Mouse (Mus musculus) heart, adult 10 weeks (tissue): ENCODE measurements around the gene Gjb3. TPM values are rescaled to one million over a fixed set of nuclear protein-coding genes. Genes with fewer than 3 reads are reported as not detected.

Experiments used
- polyA plus RNA-seq: library from polyadenylated mRNA; stranded (reverse); fragments of 350-450 nt; fragmentation: Illumina TruSeq; extraction: RNeasy Lipid Tissue Mini Kit (QIAGEN cat#74804); gene quantifications from one replicate; pipeline ENCODE4 v1.2.3, GENCODE M21; 2014; ENCODE audit warnings: low read depth, low replicate concordance

Gjb3 gene
- not detected for polyA plus RNA-seq

DNA sequence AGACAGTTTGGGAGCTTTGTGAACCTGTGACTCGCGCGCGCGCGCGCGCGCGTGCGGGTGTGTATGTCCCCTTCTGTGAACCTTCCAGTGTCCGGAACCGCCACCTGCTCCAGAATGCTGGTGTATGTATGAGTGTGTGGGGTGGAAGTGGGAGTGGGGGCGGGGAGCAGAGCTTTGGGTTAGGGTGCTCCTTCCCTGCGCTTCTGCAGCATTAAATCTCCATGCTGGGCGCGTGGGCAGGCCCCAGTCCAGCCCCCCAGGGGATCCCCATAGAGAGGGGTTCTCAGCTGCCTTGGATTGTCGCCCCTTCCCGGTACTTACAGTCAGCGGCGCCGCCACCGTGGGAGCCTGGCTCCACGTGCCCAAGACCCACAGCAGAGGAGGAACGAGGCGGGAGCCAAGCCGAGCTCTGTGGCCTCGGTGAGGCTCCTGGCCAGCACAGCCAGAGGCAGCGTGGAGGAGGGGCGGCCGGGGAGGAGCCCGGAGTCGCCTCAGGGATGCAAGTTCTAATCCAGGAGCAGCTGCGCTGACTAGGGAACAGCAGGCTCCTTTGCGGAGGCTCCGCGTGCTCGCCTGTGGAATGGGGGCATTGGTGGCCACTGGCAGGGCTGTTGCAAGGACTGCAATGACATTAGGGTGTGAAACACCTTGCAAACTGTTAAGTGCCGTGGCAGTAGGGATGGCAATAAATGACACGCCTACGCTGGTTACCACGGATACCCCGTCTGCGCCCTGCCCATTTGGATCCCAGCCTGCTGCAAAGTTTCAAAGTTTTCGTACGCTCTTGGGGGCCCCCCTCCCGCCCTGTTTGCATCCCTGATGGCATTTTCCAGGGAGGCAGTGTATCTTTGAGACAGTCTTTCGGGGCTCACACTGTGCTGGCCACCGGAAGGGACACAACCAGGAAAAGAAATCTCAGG is at the start of gene Gjb3:
Gene Gjb3, minus strand, starts transcription at position 664 of the 920 bp plus-strand sequence.

DNA sequence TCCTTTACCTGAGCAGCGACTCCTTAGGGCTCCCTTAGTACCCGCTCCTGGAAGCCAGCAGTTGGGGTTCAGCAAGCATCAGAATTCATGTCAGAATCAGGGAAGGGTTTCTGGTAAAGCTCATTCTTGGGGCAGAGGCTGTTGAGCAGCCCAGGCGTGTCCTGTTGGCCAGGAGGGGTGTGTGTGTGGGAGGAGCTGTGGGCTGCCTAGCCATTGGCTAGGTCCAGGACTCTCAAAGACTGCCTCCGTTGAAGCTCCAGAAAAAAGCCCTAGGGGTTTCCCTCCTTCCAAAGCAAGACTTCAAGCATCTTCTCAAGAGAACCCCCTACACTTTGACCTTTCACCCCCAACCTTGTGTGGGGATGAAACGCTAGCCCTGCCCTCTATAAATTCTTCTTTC is 27.4 kb upstream of the Gjb3 start, which contains the start of gene Gjb5:
Gene Gjb5, minus strand, starts transcription at position 164 of the 400 bp plus-strand sequence.

DNA sequence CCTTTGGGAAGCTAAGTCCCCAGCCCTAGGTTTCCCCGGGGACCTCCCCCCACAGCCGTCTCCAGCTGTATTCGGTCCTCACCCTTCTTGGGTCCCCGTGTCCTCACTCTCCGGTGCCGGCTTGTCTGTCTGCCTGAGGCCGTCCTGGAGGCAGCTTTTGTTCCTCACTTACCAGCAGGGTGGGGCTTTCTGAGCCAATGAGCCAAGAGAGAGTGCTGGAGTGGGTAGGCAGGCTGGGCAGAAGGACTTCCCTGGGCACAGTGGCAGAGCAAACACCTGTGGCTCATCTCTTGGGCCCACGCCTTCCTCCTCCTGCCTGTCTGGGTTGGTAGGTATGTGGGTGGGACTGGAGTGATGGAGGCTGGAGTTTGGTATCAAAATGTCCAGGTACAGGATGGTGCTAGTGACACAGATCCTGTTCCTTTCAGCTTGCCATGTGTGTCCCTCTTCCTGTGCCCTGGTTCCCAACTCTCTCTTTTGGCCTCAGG is 23.4 kb upstream of the Gjb3 start, which contains the start of gene Gjb4:
Gene Gjb4, minus strand, starts transcription at position 131 of the 488 bp plus-strand sequence.

DNA sequence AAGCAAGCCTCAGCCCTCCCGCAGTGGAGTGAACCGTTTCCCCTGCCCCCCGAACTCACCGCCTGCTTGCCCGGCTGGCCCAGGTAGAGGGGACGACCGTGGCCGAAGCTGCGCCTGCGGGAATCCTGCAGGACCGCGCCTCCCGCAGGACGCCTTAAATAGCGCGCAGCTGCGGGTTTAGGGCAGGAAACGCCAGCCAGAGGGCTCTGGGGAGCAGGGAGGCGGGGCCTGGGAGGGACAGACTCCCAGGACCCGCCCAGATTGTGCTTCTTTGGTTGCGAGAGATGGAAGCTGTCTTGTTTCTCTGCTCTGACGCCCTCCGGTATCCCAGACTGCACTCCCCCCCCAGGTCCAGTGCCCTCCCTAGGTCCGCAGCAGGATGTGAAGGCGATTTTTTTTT is 16.8 kb downstream of the Gjb3 start, which contains the start of gene Gja4:
Gene Gja4, minus strand, starts transcription at position 179 of the 400 bp plus-strand sequence.

Other genes with a start within 250 kb of the Gjb3 start
- gene Tmem35b, start 207.2 kb downstream of the Gjb3 start, polyA plus RNA-seq, result 2.1 TPM
- gene Dlgap3, start 161.6 kb downstream of the Gjb3 start, polyA plus RNA-seq, result not detected
- gene Smim12, start 87.1 kb downstream of the Gjb3 start, polyA plus RNA-seq, result 64.1 TPM
- 13.1 TPM for gene Gja4, start 16.8 kb downstream of the Gjb3 start, polyA plus RNA-seq
- gene Gjb4, start 23.2 kb upstream of the Gjb3 start, polyA plus RNA-seq, result not detected
- 0.34 TPM for gene Gjb5, start 27.3 kb upstream of the Gjb3 start, polyA plus RNA-seq